Mouse (Mus musculus): ENCODE results near the gene Prep.
"Not testable (repeated sequence)": the region's sequence is repeated elsewhere in the genome, so short reads cannot be mapped to it uniquely, and the experiment has no call there.

The Prep gene

GRCm38 (mm10) chr10:45076585-45076984, 9.6 kb downstream of the Prep start:
- no peak for DNase-seq (ENCODE audit: low spot score)

DNA sequence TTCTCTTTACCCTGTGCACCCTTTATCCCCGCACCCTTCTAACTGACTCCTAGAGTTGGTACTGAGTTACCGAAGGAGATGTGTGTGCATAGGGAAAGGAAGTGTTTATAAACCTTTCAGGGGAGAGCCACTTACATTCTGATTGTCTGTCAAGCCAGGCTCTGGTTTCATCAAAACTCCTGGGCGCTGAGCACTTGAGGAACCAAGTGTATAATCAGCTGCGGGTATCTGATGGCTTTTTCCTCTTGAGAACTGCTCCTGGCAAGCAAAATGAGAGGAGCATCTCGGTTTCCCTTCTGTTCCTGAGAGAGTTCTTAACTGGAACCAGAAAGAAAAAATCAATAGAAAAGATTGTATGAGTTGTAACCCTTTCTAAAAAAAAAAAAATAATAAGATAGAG, 10.3 kb downstream of the Prep start:
- no peak for DNase-seq (ENCODE audit: low spot score)

GRCm38 (mm10) chr10:45079756-45080155, 12.8 kb downstream of the Prep start:
- no peak for DNase-seq (ENCODE audit: low spot score)

DNA sequence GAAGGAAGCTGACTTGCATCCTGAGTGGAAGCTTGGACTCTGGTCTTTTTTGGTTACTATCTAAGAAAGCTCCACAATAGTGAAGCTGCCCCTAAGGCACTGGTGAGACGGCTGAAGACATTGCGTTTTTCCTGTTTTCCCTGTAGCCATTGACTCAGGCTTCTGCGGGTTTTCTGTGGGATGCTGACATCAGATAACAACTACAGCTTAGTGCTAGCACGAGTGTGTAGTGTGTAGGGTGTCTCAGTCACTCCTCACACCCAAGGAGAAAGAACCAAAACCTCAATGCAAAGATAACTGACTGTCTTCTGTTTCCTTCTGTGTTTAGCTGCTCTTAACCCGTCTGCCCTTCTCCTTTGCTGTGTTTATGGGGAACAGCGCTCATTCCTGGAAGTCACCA, 13.5 kb downstream of the Prep start:
- DNase-seq (ENCODE audit: low spot score): no peak

- DNase-seq (ENCODE audit: low spot score): peak; percentile 33
Measured at GRCm38 (mm10) chr10:45082730-45083129, 15.7 kb downstream of the Prep start.

GRCm38 (mm10) chr10:45084002-45084401, 17.0 kb downstream of the Prep start:
- DNase-seq (ENCODE audit: low spot score): not testable (repeated sequence)

DNA sequence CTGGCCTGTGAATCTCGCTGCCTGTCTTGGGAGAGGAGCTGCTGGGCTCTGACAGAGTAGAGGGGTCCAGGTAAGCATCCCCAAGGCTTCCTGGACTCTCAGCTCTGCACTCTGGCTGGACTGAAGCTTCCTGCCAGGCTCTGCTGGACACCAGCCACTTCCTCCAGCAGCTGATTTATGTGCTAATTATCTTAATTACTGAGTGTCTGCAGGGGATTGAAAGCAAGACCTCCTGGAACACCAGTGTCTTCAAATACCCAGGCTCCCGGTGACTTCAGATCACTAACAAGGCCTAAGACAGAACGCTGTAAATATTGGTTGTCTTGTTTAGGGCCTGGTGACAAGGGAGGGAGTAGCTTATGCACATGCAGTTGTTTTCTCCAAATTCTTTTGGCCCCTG, 17.5 kb downstream of the Prep start:
- no peak for DNase-seq (ENCODE audit: low spot score)

GRCm38 (mm10) chr10:45085315-45085714, 18.3 kb downstream of the Prep start:
- DNase-seq (ENCODE audit: low spot score): no peak

DNA sequence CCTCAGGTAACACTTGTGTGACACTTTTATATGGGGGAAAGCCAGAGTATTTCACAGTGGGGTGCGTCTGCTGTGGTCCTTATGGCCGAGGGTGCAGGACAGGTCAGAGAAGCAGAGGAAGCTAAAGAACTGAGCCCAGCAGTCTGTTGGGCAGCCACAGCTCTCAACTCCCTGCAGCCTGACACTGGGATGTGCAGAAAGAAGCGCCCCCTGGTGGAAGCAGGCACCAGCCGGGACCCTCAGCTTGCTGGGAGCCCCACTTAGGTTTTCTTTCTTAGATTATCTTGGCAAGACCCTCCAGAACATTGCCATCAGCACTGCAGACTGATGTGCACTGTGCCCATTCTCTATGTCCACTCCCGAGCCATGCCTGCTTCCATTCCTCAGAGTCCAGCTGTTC, 19.6 kb downstream of the Prep start:
- DNase-seq (ENCODE audit: low spot score): peak; percentile 29

- no peak for DNase-seq (ENCODE audit: low spot score)
Measured at GRCm38 (mm10) chr10:45091462-45092079, 24.6 kb downstream of the Prep start.

- DNase-seq (ENCODE audit: low spot score): no peak
Measured at GRCm38 (mm10) chr10:45092080-45093056, 25.4 kb downstream of the Prep start.

- DNase-seq (ENCODE audit: low spot score): peak; percentile 63
Measured at GRCm38 (mm10) chr10:45098751-45099150, 31.7 kb downstream of the Prep start.

DNA sequence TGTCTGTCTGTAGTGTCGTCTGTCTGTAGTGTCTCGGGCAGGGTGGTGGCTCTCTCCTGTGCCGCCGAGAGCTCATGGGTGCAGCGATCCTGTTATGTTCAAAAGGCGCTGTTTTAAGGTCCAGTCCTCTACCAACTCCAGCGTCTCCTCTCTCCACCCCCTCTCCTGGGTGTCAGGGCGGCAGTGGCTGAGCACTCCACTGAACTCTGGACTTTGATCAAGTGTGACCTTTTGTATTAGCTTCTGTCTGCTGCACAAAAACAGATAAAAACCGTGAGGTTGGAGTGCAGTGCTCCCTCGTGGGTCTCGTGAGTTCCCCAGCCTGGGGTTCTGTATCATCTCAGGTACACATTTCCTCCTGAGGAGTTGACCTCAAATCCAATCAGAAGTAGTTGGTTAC, 33.5 kb downstream of the Prep start:
- no peak for DNase-seq (ENCODE audit: low spot score)

DNA sequence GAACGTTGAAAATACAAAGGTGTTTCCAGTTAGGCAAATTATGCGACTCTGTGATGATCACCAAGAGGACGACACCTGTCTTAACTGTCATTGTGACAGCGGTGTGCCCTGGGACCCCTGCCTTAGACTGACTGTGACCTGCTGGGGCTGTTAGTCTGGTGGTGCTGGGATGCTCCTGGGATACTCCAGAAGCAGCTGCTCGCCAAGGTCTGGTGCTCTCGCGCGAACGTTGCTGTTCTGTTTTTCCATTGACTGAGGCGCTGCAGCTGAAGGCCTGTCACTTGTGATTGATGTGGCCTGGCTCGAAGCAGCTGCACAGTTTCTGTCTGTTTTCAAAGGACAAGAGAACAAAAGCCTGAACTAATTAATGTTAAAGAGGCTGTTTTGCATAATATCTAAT, 36.2 kb downstream of the Prep start:
- peak; percentile 72 for DNase-seq (ENCODE audit: low spot score)

DNA sequence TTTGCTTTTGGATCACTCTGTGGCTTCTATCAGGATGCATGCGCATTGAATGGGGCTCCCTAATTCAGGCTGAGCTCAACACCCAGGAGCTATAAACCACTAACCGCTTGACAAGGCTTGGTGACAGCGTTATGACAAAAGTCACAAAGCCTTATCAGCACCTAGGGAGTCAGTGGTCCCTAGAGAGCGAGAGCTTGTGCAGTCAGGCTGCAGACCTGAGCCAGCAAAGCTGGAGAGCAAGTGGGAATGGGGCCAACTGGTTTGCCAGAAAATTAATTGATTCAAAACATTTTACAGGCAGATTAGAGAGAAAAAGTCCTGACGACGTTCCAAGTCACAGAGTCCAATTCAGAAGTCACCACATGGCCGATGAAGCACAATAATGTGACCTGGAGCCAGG, 37.1 kb downstream of the Prep start:
- DNase-seq (ENCODE audit: low spot score): no peak

DNA sequence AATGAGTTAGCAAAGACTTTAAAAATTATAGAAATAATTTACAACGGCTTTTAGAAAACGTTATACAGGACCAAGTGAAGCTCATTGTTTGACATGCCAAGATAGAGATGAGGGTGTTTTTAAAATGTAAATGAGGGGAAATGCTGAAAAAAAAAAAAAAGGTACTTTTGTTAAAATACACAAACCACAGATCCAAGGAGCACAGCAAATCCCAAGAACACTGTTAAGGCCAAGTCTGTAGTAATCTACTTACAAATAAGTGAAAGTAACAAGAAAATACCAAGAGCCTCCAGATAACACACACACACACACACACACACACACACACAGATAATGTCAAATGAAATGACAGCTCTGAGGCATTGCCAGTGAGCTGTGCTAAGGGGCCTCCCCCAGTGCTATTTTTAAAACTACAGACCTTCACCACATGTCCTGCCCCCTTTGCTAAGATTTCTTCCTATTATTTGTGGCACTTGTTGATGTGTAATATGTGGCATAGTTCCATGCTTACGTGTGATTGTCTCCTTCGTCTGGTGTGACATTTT, 37.6 kb downstream of the Prep start:
- DNase-seq (ENCODE audit: low spot score): no peak

GRCm38 (mm10) chr10:45106541-45106940, 39.5 kb downstream of the Prep start:
- DNase-seq (ENCODE audit: low spot score): no peak

DNA sequence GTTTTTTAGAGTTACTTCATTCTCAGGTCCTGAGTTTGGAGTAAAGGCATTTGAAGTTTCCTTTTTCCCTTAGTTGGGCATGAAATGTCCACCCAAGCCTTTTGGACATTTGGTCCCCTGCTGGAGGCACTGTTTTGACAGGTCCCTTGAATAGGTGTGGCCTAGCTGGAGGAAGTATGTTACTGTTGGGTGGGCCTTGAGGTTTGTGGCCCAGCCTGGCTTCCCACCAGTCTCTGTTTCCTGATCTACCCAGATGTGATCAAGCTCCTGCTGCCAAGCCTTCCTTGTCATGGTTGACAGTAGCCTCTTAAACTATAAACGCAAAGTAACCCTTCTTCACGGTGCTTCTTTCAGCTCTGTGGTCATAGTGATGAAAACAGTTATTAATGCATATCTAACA, 40.3 kb downstream of the Prep start:
- no peak for DNase-seq (ENCODE audit: low spot score)

- no peak for DNase-seq (ENCODE audit: low spot score)
Measured at GRCm38 (mm10) chr10:45109041-45109440, 42.0 kb downstream of the Prep start.

DNA sequence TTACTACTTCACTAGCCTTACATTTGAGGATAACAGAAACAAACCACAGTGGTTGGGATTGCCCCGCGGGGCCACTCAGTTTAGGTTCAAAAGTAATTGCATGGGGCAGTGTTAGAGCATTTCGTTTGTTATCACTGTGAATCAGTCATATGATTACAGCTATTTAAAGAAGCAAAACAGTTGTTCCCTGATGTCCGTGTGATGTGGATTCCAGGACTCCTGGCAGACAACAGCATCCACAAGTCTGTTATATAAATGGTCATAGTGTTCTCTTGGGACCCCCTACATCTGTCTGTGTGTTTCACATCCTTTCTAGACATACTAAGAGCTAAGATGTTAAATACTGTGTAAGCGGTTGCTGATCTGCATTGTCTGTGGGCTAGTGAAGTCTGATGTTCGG, 43.0 kb downstream of the Prep start:
- no peak for DNase-seq (ENCODE audit: low spot score)

DNA sequence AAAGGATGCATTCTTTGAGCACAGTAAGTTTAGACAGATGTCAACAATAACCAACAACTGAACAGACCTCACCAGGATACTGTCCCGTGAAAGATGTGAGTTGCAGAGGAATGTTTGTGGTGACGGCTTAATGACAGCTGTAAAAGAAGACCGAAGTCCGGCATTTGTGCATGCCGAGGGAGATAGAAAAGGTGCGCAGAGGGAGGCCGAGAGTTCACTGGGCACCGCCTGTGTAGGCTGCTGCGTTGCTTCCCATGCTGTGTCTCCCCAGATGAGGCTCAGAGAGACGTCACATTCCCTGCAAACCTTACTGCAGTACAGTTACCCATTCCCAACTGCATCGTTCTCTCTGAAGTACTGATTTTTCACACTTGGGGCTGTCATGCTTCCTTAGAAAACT, 45.9 kb downstream of the Prep start:
- no peak for DNase-seq (ENCODE audit: low spot score)

DNA sequence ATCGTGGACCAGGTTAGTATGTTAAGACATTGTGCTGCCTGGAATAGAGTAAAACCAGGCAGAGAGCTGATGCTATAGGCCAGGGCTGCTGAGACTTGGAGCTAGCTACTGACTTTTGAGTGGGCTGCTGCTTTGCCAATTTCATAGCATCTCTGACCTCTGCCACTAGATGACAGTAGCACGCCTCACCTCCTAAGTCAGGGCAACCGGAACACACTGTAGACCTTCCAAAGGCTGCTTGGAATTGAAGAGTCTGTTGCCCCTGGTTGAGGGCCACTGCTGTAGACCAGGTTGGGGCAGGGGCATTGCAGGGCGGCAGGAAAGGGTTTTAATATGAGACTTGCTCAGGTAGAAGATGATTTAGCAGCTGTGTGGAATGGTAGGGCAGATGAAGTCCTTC, 47.5 kb downstream of the Prep start:
- peak; percentile 42 for DNase-seq (ENCODE audit: low spot score)

DNA sequence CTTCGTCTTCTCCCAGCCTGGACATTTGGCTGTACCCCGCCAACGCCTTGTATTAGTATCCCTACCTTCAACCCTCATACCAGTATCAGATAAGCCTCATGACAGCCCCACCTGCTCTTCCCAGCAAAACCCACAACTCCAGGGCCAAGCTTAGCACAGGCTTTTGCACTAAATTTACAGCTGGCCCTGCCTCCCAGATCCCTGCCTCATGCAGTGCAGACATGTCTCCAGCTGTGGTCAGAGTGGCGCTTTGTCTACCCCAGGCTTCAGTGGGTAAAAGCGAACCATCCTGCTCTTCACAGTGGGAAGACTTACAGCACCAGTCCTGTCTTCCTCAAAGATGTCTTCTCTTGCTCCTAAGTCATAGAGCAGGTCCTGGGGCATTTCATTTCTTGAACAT, 49.8 kb downstream of the Prep start:
- DNase-seq (ENCODE audit: low spot score): no peak
